Mouse (Mus musculus): ENCODE results near the gene Lmcd1.

DNA sequence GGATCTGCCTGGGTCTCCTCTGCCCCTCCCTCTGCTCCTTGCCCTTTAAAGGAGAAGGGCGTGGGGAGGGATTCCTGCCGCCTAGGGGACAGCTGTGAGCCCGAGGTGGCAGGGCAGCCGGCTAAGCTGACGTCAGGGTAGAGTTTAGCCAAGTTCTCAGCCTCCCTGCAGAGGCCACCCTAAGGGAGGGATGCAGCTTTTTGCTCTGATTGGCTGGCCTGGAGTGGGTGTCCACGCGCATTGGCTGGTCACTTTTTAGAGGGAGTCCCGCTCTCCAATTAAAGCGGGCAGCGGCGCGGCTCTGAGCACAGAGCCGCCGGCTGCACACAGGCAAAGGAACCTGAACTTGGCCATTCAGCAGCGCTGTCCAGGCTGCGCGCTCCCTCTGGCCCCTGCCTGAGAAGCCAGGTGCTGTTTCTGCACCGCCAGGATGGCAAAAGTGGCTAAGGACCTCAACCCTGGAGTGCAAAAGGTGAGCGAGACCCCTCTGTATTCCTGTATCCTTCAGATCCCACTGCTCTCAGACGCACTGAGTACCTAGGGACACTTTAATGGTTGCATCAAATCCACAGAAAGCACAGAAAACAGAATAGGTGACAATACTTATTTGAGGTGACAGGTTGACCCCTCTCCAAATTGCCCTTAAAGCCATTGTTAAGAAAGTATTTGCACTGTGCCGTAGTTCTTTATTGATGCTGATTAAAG, at the start of gene Lmcd1:
- TF ChIP-seq CTCF (IDR thresholded peaks at IDR 0.05; ENCODE audit: borderline replicate concordance, extremely low read depth, insufficient read depth, insufficient read length) (0 out of 2 replicates have a peak, but pooled peaks have one; percentile 2), POLR2A (IDR thresholded peaks at IDR 0.05; ENCODE audit: borderline replicate concordance, extremely low read depth, insufficient read depth, insufficient read length, poor library complexity, severe bottlenecking) (no peak)

All from brain, embryonic 14.5 days (tissue).